Mouse (Mus musculus) cerebellum, postnatal 10 days (tissue): ENCODE measurements around the gene Iqcf3.
"Not testable (repeated sequence)": the region's sequence is repeated elsewhere in the genome, so short reads cannot be mapped to it uniquely, and the experiment has no call there.

Source experiments
- DNase-seq, 2 experiments: peaks; one replicate each; pipeline ENCODE4 v3.0.0; 2021; ENCODE audit warnings: mixed read lengths in 2 of 2

The Iqcf3 gene

DNA sequence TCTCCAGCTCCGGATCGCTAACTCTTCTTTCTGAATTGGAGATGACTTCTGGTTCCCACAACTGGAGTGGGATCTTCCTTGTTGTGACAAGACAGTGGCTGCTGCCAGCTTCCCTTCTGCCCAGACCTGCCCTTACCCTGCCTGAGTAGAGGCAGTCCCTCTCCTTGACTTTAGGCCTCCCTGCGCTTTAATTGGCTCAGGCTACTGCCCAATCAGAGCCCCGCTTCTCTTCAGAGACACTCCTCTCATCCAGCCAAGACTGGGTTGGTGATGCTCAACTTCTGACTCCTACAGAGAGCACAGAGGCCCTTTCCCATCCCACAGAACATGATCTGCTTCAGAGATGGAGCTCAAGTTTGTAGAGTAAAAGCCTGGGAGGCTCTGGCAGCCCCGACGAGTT, 57.2 kb downstream of the Iqcf3 start:
- no peak for DNase-seq

DNA sequence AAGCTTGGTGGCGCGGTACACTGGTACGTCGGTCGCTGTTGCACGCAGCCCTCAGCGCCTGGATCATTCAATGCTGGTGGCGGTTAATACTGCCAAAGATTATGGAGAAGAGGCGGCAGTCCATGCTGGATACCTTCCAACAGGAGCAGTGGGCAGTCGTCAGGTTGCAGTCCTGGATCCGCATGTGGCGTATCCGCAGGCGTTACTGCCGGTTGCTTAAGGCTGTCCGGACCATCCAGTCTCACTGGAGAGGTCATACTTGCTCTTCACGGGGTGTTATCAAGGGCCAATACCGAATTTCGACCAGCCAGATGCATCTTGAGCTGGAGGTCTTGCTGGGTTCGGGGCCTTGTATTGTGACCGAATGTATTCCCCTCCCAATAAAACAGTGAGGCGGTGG, 59.6 kb downstream of the Iqcf3 start:
- DNase-seq: no peak

DNA sequence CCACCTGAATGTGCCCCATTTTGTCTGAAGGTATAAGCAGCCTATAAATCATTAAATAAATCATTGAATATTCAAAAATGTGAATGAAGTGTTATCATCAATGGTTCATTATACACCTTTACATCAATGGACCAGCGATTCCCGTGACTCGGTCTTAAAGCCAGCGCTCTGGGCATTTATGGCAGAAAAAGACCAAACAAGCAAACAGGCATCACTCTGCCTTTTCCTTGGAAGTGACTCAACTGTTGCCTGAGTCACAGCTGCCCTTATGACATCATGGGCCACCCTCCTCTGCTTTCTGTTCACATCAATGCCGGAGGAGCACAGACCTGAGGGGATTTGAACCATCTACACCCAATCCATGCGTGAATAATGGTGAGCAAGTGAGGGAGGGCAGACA, 61.8 kb downstream of the Iqcf3 start, which contains the start of gene Iqcf1:
Iqcf1 (plus strand) TSS at position 301 of the 400 bp plus-strand sequence.
- DNase-seq: no peak

DNA sequence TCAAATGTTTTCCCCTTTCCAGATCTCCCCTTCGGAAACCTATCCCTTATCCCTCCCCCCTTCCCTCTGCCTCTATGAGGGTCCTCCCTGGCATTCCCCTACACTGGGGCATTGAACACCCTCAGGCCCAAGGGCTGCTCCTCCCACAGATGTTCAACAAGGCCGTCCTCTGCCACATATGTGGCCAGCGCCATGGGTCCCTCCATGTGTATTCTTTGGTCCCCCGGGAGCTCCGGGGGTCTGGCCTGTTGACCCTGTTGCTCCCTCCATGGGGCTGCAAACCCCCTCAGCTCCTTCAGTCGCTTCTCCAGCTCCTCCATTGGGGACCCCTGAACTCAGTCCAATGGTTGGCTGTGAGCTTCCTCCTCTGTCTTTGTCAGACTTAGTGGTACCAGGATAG, 73.8 kb downstream of the Iqcf3 start:
- not testable (repeated sequence) for DNase-seq

DNA sequence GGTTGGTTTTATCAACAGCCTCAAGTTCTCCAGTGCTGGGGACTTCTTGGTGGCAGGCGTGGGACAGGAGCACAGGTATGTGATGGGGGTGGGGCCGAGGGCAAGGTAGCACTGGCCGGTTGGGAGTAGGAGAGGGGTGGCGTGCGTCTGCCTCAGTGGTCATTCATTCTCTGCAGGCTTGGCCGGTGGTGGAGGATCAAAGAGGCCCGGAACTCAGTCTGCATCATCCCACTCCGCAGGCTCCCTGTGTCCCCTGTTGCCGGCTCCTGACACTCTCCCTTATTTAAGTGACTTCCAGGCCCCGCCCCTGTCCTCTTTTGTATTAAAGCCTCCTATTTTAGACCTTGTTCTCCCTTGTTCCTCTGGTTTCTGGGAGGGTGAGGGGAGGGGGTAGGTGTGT, 76.4 kb downstream of the Iqcf3 start:
- DNase-seq: peak in 1 of 2 experiments; percentile 5

DNA sequence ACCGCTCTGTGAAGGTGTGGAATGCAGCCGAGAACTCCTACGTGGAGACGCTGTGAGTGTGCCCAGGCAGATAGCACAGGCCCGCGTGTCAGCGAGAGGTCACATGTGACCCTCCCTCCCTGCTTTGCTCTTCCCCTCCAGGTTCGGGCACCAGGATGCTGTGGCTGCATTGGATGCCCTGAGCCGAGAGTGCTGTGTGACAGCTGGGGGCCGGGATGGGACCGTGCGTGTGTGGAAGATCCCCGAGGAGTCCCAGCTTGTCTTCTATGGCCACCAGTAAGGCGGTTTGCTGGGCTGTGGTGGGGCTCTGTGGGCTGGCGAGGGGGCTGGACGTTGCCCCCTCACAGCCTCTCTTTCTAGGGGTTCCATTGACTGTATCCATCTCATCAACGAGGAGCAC, 77.8 kb downstream of the Iqcf3 start:
- DNase-seq: no peak

DNA sequence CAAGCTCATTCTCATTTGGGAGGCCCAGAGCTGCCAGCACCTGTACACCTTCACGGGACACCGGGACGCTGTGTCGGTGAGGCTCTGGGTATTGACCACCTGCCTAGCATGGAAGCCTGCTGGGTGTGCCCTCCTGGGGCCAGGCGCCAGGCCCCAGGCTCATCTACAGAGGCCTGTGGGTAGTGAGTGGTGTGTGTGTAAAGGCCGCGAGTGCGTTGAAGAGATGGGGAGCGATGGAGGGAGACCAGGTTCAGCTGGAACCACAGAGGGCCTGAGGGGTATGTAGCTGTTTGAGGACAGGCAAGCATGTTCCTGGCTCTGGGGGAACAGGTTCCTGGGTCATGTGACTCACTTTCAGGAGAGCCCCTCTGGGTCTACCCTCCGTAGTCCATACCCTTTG, 78.3 kb downstream of the Iqcf3 start:
- DNase-seq: no peak

DNA sequence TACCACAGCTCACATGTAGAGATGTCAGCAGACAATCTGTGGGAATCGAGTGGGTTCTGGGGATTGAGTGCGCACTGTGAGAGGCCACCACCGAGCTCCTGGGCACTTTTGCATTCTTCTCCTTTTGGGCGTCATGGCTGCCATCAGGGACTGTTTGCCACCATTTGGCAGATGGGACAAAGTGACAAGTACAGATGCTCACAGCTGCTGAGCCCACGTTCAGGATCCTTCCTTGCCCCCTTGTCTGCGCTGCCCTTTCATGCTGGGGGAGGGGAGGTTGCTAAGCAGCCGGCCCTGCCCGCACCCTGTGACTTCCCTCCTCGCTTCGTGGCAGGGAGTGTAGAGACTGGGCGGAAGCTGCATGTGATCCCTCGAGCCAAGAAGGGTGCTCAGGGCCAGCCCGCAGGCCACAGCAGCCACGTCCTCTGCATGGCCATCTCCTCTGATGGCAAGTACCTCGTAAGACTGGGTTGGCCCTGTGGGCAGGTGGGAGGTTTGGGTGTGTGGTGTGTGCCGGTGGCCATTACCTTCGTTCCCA, 78.8 kb downstream of the Iqcf3 start:
- no peak for DNase-seq

DNA sequence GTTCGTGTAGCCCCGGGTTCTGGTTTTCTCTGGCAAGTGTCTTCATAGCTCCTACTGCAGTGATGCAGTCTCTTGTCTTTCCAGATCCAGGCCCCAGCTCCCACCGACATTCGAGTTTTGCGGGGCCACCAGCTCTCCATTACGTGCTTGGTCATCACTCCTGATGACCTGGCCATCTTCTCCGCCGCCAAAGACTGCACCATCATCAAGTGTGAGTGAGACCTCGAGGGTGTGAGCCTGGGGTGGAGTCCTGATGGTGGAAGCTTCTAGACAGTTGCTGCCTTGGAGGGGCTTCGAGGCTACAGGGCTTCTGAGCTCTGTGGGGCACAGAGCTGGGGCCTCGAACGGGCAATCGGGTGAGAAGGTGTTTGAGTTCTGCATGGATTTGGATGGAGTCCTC, 79.8 kb downstream of the Iqcf3 start:
- DNase-seq: peak in 1 of 2 experiments; percentile 1

DNA sequence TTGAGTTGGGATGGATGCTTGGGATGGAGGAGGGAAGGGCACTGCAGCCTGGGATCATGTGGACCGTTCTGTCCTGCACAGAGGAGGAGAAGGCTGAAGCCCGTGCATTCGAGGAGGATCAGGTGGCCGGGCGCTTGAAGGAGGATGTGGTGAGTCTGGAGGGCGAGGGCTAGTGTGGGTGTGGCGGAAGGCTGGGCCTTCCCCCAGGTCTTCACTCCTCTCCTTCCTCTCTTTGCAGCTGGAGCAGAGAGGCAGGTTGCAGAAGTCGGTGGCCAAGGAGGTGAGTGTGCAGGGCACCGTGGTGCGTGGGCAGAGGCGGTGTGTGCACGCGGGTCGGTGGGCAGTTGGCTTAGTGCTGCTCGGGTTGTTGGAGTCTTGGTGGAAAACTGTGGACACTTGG, 80.4 kb downstream of the Iqcf3 start:
- DNase-seq: peak in 1 of 2 experiments; percentile 2

DNA sequence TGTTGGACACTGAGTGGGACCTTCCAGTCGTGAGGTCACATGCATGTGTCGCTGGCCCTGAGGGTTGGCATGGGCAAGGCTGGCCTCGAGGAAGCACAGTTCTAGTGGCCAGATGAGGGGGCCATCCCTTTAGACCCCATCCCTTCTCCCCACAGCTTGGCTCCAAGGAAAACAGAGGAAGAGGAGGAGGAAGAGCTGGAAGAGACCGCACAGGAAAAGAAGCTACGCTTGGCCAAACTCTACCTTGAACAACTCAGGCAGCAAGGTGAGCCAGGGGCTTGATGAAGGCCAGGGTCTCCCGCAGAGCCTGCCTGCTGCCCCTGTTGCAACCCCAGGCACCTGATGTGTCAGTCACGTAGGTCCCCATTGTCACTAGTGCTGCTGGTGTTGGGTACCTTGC, 80.9 kb downstream of the Iqcf3 start:
- DNase-seq: peak in 1 of 2 experiments; percentile 1

DNA sequence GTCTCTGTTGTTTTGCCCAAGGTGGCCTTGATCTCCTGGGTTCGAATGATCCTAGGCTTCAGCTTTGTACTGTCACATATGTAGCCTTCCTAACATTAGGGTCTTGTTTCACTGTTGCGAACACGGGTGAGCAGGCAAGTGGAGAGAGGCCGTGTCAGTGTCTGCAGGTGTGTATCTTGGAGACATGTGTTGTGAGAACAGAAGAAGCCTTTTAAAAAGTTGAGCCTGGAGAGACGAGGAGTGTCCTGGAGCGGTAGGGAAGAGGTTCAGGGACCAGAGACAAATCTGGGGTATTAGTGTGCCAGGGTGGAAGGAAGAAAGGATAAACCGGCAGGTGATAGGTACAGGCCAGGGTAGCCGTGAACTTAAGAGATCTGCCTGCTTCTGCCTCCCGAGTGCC, 83.3 kb downstream of the Iqcf3 start:
- DNase-seq: peak in 1 of 2 experiments; percentile 1

DNA sequence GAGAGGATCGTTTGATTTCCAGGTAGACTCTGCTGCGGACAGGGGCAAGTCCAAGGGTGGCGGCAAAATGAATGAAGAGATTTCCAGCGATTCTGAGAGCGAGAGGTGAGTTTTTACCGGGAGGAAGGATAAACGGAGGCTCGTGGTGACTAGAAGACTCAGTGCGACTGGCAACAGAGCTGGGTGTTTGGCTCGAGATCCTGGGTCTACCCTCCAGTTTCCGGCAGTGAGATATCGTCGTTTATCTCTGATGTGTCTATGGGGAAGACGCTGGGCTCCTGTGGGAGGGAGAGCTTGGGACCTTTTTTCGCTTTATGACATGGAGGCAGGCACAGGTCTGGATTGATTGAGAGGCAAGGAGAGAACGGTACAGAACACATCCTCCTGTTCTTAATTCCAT, 83.8 kb downstream of the Iqcf3 start:
- DNase-seq: peak in 1 of 2 experiments; percentile 28

DNA sequence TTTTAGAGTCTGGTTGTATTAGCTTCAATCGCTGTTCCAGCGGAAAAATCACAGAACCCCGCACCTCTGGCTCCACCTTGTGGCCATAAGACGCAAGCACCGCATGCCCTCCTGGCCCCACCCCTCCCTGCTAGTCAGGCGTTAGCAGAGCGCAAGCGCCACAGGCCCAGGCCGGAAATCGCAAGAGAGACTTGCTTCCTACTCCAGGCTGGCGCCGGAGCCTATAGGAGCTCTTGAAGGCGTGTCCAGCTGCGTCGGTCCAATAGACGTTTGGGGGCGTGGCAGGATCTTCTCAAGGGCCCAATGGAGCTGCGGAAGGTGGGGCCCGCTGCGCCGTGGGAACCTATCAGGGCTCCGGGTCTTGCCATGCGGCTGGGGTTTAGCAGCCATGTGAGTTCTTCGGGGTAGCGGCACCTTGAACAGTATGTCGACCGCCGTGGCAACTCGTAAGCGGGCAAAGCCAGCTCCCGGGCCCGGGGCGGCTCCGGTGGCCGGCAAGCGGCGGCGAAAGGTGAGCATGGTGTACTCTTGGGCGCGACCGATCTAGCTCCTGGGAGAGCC, 84.4 kb downstream of the Iqcf3 start, which contains the start of gene Parp3:
Parp3 (minus strand) TSS at position 26 of the 561 bp plus-strand sequence.
- peak; percentile 98 to 99 for DNase-seq

DNA sequence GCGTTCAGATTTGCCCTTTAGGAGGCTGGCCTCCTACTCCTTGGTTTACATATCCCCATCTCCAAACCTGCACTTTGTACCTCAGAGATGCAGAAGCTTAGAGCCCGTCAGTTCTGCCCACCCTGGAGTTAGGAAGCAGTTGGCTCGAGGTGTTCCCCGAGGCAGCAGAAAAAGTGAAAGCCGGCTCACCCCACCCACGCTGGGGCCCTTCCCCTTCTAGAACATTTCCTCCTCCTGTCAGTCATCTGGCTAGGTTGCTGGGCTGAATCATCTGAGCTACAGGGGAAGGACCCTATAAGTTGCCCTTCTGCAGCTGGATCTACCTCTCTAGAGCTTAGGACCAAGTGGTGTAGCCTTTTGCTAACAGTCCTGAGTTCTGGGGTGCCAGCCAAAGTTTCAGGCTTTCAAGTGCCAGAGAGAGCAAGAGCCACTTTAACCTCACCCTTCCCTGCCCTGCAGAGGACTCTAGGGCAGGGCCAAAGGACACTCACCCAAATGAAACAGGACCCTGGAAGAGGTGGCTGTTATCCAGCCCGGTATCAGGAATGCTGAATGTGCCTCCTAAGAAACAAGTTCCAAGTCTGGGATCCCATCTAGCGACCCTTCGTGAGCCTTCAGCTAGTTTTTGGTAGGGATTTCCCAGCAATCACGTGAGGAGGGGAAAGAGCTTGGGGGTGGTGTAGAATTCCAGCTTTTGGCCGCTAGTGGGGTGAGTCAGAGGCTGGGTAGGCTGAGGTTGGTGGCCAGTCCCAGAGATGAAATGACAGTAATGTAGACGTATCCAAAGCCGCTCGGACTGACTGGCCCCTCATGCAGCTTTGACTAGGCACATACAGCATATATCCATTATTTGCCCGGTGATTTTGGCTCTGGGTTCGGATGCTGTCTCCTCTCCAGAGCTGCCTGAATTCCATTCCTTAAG, 85.2 kb downstream of the Iqcf3 start:
- DNase-seq: no peak

DNA sequence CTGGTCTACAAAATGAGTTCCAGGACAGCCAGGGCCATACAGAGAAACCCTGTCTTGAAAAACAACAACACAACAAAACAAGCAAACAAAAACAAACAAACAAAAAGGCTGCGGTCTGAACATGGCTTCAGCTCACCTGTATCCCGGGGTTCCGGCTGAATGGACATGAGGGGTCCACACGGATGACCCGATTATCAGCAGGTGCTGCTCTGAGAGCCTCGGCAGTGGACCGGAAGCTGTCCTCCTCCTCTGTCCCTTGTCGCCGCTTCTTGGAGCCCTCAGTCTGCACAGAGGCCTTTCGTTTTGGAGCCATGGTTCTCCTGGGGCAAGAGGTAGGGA, 85.8 kb downstream of the Iqcf3 start, which contains the start of gene Rrp9:
Rrp9 (plus strand) TSS at position 301 of the 339 bp plus-strand sequence.
- peak in 1 of 2 experiments; percentile 29 for DNase-seq

DNA sequence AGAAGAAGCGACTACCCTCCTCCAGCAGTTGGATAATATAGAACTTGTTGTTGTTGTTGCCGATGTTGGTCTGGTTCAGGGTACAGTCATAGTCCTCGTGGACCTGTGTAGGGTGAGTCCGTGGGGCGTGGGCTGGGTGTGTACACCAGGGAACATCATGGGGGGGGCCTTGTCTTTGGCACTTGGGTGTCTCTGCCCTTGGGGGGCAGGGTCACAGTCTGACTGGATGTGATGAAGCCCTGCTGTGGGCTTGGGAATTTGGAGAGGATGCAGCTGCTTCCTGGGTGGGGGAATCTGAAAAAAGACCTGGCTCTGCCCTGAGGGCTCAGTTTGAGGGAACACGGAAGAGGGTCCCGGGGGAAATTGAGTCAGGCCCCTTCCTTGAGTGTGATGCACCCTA, 86.4 kb downstream of the Iqcf3 start:
- peak; percentile 36 to 38 for DNase-seq

DNA sequence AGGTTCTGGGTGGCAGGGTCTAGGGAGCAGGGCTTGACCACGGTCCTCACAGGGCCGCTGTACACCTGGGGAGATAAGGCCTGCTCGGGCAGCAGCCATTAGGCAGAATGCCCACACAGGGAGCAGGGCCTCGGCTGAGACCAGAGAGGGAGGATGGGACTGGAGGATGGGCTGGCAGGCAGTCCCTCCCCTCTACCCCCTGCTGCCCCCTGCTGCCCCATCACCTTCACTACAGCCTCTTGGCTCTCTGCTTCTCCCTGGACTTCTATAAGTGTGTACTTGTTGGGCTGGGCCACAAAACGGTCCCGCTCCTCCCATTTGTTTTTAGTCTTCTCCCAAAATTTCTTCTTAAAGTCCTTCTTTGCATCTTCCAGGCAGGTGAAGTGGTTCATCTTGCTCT, 87.0 kb downstream of the Iqcf3 start:
- peak; percentile 90 for DNase-seq

DNA sequence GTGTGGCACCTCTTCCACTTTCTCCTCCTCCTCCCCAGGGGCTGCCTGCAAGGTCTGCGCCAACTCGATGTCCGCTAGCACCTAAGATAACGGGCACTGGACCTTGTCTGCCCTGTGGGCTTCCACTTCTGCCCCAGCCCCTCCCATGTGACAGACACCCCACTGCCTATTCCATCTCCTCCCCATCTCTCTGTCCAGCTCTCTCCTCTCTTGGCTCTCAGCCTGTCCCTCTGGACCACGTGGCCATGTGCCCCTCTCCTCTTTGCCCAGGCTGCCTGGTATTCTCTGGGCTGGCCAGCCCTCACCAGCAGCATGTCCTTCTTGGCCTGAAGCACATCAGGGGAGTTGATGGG, 87.7 kb downstream of the Iqcf3 start:
- peak; percentile 53 to 55 for DNase-seq

DNA sequence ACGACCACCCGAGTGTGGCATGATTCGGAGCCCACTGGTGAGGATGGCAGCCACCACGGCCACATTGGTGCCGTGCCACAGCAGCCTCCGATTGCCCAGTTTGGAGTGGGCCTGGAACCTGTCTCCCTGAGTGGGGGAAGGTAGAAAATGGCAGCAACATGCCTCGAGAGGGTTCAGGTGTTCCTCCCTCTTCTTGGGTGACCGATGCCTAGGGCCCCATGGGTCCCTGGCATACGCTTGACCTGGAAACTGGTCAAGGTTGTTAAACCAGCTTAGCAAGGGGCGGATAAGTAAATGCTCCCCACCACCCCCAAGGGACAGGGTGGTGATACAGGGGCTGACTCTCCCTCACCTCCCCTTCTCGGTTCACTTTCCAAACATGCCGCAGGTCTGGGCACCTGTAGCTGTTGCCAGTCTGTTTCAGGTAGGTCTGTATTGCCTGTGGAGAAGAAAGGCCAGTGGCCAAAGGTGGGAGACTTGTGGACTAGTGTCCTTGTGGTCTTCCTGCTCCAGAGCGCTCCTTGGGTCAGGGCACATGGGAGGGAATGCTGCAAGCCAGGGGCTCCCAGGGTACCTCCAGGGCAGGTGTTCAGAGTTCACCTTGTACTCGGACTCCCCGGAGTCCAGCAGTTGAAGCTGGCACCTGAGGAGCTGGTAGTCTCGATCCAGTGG, 88.2 kb downstream of the Iqcf3 start:
- DNase-seq: peak; percentile 34 to 42

DNA sequence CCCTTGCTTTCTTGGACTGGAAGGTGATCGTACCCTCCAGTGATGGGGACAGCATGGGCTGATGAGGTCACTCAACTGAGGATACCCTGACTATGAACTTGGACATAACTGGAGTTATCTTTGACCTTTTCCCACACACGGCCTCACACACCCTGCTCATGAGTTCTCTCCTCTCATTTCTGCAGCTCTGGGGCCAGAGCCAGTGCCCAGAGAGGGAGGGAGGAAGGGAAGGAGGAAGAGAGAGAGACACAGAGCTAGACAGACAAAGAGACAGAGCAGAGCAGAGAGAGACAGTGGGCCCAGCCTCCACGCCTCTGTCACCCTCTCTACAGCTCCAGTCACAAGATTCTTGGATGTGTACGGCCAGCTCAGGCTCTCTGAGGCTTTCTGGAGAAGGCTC, 89.1 kb downstream of the Iqcf3 start:
- DNase-seq: no peak

DNA sequence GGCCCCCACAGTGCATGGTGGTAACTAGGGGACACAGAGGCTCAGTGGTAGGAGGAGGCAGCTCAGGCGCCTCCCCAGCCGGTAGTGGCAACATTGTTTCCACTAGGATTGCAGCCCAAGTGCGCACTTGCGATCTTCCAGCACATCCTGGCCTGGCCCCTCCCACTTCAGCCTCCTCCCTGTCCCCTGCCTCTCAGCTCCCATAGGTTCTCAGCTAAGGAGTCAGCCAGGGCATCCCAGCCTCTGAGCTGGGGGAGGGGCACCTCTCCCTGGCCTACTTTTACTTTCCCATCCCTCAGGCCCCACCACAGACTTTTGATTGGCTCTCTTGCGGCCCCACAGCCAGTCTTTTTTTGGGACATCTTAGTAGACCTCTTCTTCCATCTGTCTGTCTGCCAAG, 89.5 kb downstream of the Iqcf3 start:
- peak; percentile 54 to 60 for DNase-seq

DNA sequence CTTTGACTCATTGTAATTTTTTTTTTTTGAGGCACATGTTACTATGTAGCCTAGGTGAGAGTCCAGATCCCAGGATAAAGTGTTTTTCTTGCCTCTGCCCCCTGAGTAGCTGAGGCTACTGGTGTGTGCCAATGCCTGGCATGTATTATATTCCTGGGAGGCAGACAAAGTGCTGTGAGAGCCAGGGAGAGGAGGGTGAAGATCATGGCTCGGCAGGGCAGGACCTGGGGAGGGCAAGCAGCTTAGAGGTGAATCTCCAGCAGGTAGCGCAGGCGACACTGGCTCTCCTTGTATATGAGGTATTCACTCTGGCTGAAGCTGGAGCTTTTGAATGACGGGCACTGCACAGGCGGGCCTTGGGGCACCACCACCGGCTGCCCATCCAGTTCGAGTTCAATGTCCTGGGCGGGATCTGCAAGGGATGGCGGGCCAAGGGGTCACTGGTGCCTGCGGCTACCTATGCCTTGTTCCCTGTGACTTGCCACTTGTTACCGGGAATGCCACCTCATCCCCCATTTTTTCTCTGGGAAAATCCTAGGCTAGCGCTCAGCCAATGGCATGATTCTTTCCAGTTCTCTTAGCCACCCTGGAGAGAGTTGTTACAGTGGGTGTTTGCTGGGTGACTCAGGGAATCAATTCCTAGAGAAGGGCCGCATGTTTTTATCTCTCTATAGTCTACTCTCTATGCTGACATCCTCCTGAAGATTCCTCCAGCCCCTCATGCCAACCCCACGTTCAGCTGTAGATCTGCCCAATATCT, 90.3 kb downstream of the Iqcf3 start:
- DNase-seq: peak in 1 of 2 experiments; percentile 11
